Mouse (Mus musculus): ENCODE measurements at regions not wholly inside any gene's neighbourhood (a gene's known extent, or its start where the extent isn't known, plus 50 kb on each side); places are given as distances from the start of the nearest gene placed in this dataset.

- TF ChIP-seq POLR2A (IDR thresholded peaks at IDR 0.05; ENCODE audit: borderline replicate concordance, control insufficient read depth, low read depth, low read length) (no peak), CTCF (IDR thresholded peaks at IDR 0.05; ENCODE audit: control insufficient read depth, insufficient read depth, low read length) (no peak)
Measured at GRCm38 (mm10) chr7:122823429-122823828, 142.1 kb upstream of the Rbbp6 start.
